In the genomic region with DNA sequence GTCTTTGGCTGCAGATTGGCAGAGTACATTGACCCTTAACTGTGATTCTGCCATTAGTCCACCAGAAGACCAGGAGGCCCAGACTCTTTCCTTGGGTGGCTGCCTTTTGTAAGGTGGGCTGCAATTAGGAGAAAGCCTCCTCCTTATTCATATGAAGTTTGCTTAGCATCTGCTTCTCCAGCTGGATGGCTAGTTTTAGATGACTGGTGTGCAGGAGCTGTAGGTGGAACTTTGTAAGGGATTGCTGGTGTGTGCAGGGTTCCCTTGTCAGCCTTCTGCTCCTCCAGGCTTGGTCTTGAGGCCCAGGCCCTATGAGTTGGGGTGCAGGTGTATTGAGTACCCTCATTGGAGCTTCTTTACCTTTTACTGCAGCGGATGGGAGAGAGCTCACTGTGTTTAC, we compare ENCODE assay signal across 14 mouse cellular contexts.
"Had no signal": no experiment of that assay in that cellular context is flagged by ENCODE, and none has a peak within 500 bp of the region (broad histone marks: within the 10 kb centered on the region; RNA-seq: fewer than 3 reads in every experiment).

No protein-coding gene starts in this region.

- H3K4me3 ChIP-seq: kidney, embryonic 15.5 days; limb, embryonic 15.5 days; midbrain, embryonic 10.5 days; myocyte; neural tube, embryonic 15.5 days had no signal

- H3K27ac ChIP-seq: kidney, embryonic 15.5 days; limb, embryonic 15.5 days; liver, embryonic 14.5 days; midbrain, embryonic 10.5 days; neural tube, embryonic 15.5 days had no signal

- H3K9me3 ChIP-seq: kidney, embryonic 15.5 days; limb, embryonic 15.5 days; midbrain, embryonic 10.5 days; neural tube, embryonic 15.5 days had no signal

- H3K27me3 ChIP-seq: kidney, embryonic 15.5 days; limb, embryonic 15.5 days; neural tube, embryonic 15.5 days had no signal

- H3K9ac ChIP-seq: kidney, embryonic 15.5 days; limb, embryonic 15.5 days; liver, embryonic 14.5 days; neural tube, embryonic 15.5 days had no signal

- H3K36me3 ChIP-seq: neural tube, embryonic 15.5 days had no signal

- DNase-seq: kidney, adult 2 months; kidney, postnatal 14 days; lung, adult 18-20 months; lung, postnatal 36 days; midbrain, embryonic 14.5 days; spleen, adult 18-20 months; thymus, adult 18-20 months; thymus, postnatal 14 days had no signal

- H3K4me2 ChIP-seq: kidney, embryonic 15.5 days; limb, embryonic 15.5 days; neural tube, embryonic 15.5 days had no signal
